Mouse (Mus musculus): ENCODE results near the gene Rab3ip.

DNA sequence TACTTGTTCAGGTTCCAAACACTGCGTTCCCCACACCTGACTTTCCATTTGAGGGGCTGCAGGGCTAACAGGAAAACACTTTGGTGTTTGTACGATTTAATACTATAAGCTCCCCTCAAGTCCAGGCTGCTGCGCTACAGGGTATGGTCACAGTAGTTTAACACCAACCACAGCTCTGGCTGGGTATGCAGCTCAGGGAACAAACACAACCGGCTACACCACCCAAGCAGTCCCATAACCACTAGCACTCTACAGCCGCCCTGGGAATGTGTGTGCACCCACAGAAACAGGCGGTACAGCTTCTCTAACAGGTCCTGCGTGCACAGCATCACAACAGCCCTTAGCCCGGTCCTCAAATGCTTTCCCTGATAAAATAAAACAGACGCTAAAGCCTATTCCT is 37.7 kb downstream of the Rab3ip start:
- TF ChIP-seq CTCF (IDR thresholded peaks at IDR 0.05; ENCODE audit: low read depth, low read length) (no peak), POLR2AphosphoS5 (IDR thresholded peaks at IDR 0.05; ENCODE audit: insufficient replicate concordance, low read depth, low read length) (no peak), GATA1 (IDR thresholded peaks at IDR 0.05; ENCODE audit: borderline replicate concordance, low read length) (no peak), TAL1 (conservative IDR thresholded peaks at IDR 0.05; ENCODE audit: low read depth, low read length) (no peak)
